Mouse (Mus musculus) midbrain, embryonic 14.5 days (tissue): ENCODE measurements at regions not wholly inside any gene's neighbourhood (a gene's known extent, or its start where the extent isn't known, plus 50 kb on each side); places are given as distances from the start of the nearest gene placed in this dataset.

ENCODE experiments used
- ATAC-seq: fragments of 200-750 bp; cut with Nextera tagmentation; 2 replicates; pipeline ENCODE4 v1.8.0; 2017; ENCODE audit warnings: moderate number of reproducible peaks, moderate library complexity; ENCODE audit not compliant: low FRiP score, low TSS enrichment
- DNase-seq: peaks from one replicate; pipeline ENCODE4 v3.0.0-alpha.2; 2015
- H3K27ac ChIP-seq: fragments of 300-500 bp; sonication (generic); replicated peaks from 2 replicates; pipeline ENCODE4 v1.5.1; 2014; ENCODE audit warnings: mild to moderate bottlenecking, low read depth, low read length, moderate library complexity
- H3K27me3 ChIP-seq: fragments of 300-500 bp; sonication (generic); 2 replicates; pipeline ENCODE4 v1.6.1; 2014; ENCODE audit warnings: low read length, control low read depth, mixed read lengths; ENCODE audit not compliant: control insufficient read depth, insufficient read depth
- H3K36me3 ChIP-seq: fragments of 300-500 bp; sonication (generic); 2 replicates; pipeline ENCODE4 v1.6.1; 2014; ENCODE audit warnings: low read length, control low read depth; ENCODE audit not compliant: control insufficient read depth, insufficient read depth
- H3K4me1 ChIP-seq: fragments of 300-500 bp; sonication (generic); 2 replicates; pipeline ENCODE4 v1.6.1; 2014; ENCODE audit warnings: mild to moderate bottlenecking, antibody characterized with exemption, low read length, control low read depth; ENCODE audit not compliant: control insufficient read depth, insufficient read depth
- H3K4me2 ChIP-seq: fragments of 300-500 bp; sonication (generic); 2 replicates; pipeline ENCODE4 v1.6.1; 2014; ENCODE audit warnings: mild to moderate bottlenecking, low read length, moderate library complexity
- H3K4me3 ChIP-seq: fragments of 300-500 bp; sonication (generic); replicated peaks from 2 replicates; pipeline ENCODE4 v1.5.1; 2014; ENCODE audit warnings: low read depth, low read length
- H3K9ac ChIP-seq: fragments of 300-500 bp; sonication (generic); replicated peaks from 2 replicates; pipeline ENCODE4 v1.6.1; 2014; ENCODE audit warnings: mild to moderate bottlenecking, low read length, moderate library complexity
- H3K9me3 ChIP-seq: fragments of 300-500 bp; sonication (generic); 2 replicates; pipeline ENCODE4 v1.6.1; 2016; ENCODE audit warnings: low read length, control low read depth, mixed read lengths; ENCODE audit not compliant: control insufficient read depth
- WGBS: fragments of 180-500 bp; shearing (Covaris S2); extraction: QIAGEN DNeasy Blood & Tissue Kit; methylation state at CpG from one replicate; pipeline ENCODE4 v1.1.7; 2014; 5-methylcytosine and 5-hydroxymethylcytosine counted together

GRCm38 (mm10) chr9:71018206-71018605 is 66.2 kb upstream of the Lipc start:
- no peak overlapping the region for H3K9ac ChIP-seq
- no peak overlapping the region for H3K27ac ChIP-seq
- WGBS = 76% methylated on average over 9 of the region's 9 CpGs
- H3K9me3 ChIP-seq = no peaks in the 10 kb centered on the region
- ATAC-seq (no peak), DNase-seq (no peak)
- H3K27me3 ChIP-seq = no peaks in the 10 kb centered on the region
- no peak overlapping the region for H3K4me3 ChIP-seq
- no peaks in the 10 kb centered on the region for H3K4me1 ChIP-seq
- H3K4me2 ChIP-seq = no peak overlapping the region
- H3K36me3 ChIP-seq = no peaks in the 10 kb centered on the region

DNA sequence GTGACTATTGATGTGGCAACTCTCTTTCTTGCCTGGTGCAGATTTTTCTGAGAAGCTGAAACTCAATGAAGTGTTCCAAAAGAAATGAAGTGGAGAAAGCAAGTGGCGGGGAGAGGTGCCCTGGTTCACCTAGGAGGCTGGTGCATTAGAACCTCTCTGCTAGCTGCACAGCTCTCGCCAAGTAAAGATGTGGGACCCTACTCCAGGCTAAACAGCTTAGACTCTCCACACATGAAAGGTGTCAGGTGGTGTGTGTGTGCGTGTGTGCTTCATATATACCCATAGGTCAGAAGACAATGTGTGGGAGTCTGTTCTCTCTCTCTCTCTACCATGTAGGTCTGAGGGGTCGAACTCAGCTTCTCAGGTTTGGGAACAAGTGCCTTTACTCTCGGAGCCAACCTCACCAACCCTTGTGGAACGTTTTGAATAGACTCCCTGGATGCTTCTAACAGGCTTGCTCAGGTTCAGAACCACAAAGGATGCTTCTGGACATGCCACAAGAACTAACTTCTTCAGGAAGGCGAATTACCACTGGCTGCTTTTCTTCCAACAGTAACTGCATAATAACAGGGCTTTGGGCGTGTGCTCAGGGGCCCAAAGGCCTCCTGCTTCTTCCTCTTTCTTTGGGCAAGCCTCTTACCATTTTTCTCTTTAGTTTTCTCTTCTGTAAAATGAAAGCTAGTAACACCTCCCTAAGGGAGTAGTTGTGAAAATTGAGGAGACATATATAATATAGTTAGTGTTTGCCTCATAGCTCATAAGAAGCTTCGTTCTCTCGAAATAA is 65.6 kb upstream of the Lipc start:
- no peak overlapping the region for H3K27ac ChIP-seq
- no peak for ATAC-seq
- H3K9ac ChIP-seq = no peak overlapping the region
- no peak for DNase-seq
- no peaks in the 10 kb centered on the region for H3K9me3 ChIP-seq
- no peak overlapping the region for H3K4me3 ChIP-seq
- no peaks in the 10 kb centered on the region for H3K36me3 ChIP-seq
- H3K27me3 ChIP-seq = no peaks in the 10 kb centered on the region
- H3K4me2 ChIP-seq = no peak overlapping the region
- H3K4me1 ChIP-seq = no peaks in the 10 kb centered on the region
- 70% methylated on average over 10 of the region's 10 CpGs for WGBS

DNA sequence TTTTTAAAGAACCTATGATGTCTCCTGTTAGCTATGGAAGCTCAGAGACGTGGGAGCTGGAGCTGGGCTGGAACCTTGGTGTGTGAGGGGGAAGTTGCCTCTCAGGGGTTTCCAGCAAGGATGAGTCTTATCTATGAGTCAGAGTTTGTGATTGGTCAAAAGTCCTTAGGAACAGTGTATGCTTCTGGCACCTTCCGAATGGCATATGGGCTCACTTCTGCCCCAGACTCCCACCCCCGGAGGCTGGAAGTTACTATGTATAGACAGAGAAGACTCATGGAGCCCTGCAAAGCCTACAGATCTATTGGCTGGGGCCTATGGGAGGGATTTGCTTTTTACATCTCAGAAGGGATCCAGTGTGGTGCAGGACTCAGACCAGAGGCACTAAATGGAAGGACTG is 63.9 kb upstream of the Lipc start:
- no peaks in the 10 kb centered on the region for H3K36me3 ChIP-seq
- H3K27ac ChIP-seq = no peak overlapping the region
- no peak overlapping the region for H3K4me2 ChIP-seq
- no peaks in the 10 kb centered on the region for H3K9me3 ChIP-seq
- no peak for DNase-seq
- no peak overlapping the region for H3K4me3 ChIP-seq
- H3K27me3 ChIP-seq = no peaks in the 10 kb centered on the region
- no peak for ATAC-seq
- H3K9ac ChIP-seq = no peak overlapping the region
- H3K4me1 ChIP-seq = no peaks in the 10 kb centered on the region
- WGBS = 93% methylated on average over 3 of the region's 3 CpGs

GRCm38 (mm10) chr9:71015400-71015799 is 63.4 kb upstream of the Lipc start:
- Histone ChIP-seq H3K4me1 (no peaks in the 10 kb centered on the region), H3K9ac (no peak overlapping the region), H3K4me2 (no peak overlapping the region), H3K4me3 (no peak overlapping the region), H3K27me3 (no peaks in the 10 kb centered on the region), H3K27ac (no peak overlapping the region), H3K36me3 (no peaks in the 10 kb centered on the region), H3K9me3 (no peaks in the 10 kb centered on the region)
- DNase-seq = no peak
- ATAC-seq = no peak

- H3K4me1 ChIP-seq = no peaks in the 10 kb centered on the region
- DNase-seq (no peak), ATAC-seq (no peak)
- WGBS = 72% methylated on average over 1 of the region's 1 CpGs
- H3K27ac ChIP-seq = no peak overlapping the region
- no peak overlapping the region for H3K4me3 ChIP-seq
- no peak overlapping the region for H3K9ac ChIP-seq
- no peak overlapping the region for H3K4me2 ChIP-seq
- no peaks in the 10 kb centered on the region for H3K36me3 ChIP-seq
- H3K9me3 ChIP-seq = no peaks in the 10 kb centered on the region
- no peaks in the 10 kb centered on the region for H3K27me3 ChIP-seq
These were observed 60.4 kb upstream of the Lipc start for GRCm38 (mm10) chr9:71012399-71012798.

DNA sequence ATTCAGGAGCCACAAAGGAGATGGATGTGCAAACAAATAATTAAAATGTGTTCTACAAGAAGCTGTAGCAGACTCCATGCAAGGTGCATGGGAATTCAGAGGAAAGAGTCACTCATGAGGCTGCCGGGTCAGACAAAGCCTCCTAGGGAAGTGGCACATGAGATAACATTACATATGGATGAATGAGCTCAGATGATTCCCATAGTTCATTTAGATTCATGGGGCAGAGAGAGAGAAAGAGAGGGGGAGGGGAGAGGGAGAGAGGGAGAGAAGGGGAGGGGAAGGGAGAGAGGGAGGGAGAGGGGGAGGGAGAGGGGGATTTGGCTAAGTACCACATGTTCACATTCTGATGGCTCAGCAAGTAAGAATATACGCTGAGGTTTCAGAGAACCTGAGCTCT is 52.6 kb upstream of the Lipc start:
- no peak overlapping the region for H3K27ac ChIP-seq
- H3K9me3 ChIP-seq = no peaks in the 10 kb centered on the region
- ATAC-seq (no peak), DNase-seq (peak; percentile 11)
- no peaks in the 10 kb centered on the region for H3K4me1 ChIP-seq
- H3K27me3 ChIP-seq = no peaks in the 10 kb centered on the region
- 47% methylated on average over 2 of the region's 2 CpGs for WGBS
- H3K36me3 ChIP-seq = no peaks in the 10 kb centered on the region
- H3K9ac ChIP-seq = no peak overlapping the region
- no peak overlapping the region for H3K4me3 ChIP-seq
- no peak overlapping the region for H3K4me2 ChIP-seq
